Mouse (Mus musculus) cerebellum, adult 11-12 months (tissue): ENCODE results near the gene Fbxo28.
"Not testable (repeated sequence)": the region's sequence is repeated elsewhere in the genome, so short reads cannot be mapped to it uniquely, and the experiment has no call there.

ENCODE experiments used
- DNase-seq: peaks from one replicate; pipeline ENCODE4 v3.0.0; 2022

Gene Fbxo28

GRCm38 (mm10) chr1:182340281-182340680 is 1.1 kb downstream of the Fbxo28 start:
- no peak for DNase-seq

DNA sequence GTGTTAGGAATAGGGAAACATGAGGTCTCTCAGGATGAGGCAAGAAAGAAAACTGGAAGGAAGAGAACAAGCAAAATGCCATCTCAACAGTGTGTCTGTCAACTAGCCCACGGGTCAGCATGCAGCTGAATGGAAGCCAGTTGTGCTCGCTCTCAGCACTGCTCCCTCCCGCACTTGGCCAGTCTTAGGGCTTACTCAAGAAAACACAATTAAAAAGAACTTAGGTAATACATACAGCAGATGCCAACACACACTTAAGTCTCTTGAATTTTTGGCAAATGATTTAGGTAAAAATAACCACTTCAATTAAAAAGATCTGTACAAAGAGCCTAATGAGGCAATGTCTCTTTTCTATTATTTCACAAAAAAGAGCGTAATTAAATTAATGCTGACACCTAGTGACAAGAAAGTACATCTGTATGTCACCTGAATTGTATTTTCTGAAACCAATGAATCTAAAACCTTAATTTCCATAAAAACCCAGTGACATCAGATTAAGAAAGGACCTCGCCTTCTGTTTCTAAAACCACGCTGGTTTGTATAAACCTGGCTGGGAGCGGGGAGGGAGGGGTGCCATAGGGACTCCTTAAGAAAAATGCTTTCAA is 2.4 kb downstream of the Fbxo28 start:
- peak; percentile 36 for DNase-seq

DNA sequence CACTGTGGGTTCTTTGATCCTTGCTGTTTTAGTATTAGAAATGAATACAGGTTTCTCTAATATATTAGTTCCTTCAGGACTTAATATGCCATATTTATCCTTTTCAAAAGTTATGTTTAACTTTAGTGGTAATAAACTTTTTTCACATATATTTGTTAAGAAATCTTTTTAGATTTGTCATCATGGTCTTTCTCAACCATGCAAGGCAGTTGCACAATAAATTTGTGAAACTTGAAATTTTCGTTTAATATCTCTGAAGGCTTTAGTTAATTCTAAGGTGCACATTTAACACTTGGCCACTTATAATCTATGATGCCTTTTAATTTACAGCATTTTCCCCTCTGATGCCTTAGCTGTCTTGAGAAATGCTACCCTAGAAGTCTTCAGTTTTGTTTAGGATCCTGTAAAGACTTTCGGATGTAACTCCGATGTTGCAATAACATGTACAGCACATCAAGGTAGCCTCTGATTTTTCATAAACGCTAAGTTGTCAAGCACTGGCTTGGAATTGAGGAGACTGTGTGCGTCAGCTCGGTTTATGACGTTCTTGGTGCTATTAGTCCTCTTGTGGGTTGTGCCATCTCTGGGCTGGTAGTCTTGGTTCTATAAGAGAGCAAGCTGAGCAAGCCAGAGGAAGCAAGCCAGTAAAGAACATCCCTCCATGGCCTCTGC is 7.5 kb downstream of the Fbxo28 start:
- no peak for DNase-seq

GRCm38 (mm10) chr1:182332090-182333034 is 9.1 kb downstream of the Fbxo28 start:
- DNase-seq: no peak

DNA sequence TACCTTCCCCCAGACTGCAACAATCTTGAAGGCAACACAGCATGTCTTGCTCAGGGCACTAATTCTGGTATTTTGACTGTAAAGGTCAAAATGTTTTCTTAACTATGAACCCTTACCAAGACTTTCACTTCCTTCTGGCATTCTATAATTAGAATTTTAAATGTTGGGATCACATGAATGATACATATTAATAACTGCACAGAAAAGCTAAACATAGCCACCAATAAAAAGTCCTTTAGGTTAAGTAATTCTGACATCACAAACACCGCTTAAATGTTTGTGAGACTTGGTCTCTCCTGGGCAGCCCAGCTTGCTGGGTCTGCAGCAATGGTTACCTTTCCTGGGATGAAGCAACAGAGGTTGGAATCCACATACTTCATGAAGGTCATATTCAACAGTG is 15.5 kb downstream of the Fbxo28 start:
- no peak for DNase-seq

- DNase-seq: no peak
These were observed 16.9 kb downstream of the Fbxo28 start for GRCm38 (mm10) chr1:182324552-182324951.

- DNase-seq: no peak
These were observed 18.3 kb downstream of the Fbxo28 start for GRCm38 (mm10) chr1:182323139-182323538.

GRCm38 (mm10) chr1:182314201-182314600 is 27.2 kb downstream of the Fbxo28 start:
- no peak for DNase-seq

- no peak for DNase-seq
These were observed 28.2 kb downstream of the Fbxo28 start for GRCm38 (mm10) chr1:182313181-182313580.

GRCm38 (mm10) chr1:182311376-182311775 is 30.1 kb downstream of the Fbxo28 start:
- no peak for DNase-seq

GRCm38 (mm10) chr1:182310316-182310715 is 31.1 kb downstream of the Fbxo28 start:
- no peak for DNase-seq

DNA sequence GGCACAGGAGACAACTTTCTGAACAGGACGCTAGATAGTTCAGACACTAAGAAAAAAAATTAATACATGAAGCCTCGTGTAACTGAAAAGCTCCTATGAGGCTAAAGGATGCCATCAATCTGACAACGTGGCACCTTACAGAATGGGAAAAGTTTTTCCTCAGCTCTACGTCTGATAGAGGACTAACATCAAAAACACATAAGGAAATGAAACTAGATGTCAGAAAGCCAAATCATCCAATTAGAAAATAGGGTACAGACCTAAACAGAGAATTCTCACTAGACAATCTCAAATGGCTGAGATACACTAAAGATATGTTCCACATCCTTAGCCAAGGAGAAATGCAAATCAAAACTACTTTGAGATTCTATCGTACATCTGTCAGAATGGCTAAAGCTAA is 32.0 kb downstream of the Fbxo28 start:
- no peak for DNase-seq

- no peak for DNase-seq
These were observed 38.5 kb downstream of the Fbxo28 start for GRCm38 (mm10) chr1:182302916-182303315.

DNA sequence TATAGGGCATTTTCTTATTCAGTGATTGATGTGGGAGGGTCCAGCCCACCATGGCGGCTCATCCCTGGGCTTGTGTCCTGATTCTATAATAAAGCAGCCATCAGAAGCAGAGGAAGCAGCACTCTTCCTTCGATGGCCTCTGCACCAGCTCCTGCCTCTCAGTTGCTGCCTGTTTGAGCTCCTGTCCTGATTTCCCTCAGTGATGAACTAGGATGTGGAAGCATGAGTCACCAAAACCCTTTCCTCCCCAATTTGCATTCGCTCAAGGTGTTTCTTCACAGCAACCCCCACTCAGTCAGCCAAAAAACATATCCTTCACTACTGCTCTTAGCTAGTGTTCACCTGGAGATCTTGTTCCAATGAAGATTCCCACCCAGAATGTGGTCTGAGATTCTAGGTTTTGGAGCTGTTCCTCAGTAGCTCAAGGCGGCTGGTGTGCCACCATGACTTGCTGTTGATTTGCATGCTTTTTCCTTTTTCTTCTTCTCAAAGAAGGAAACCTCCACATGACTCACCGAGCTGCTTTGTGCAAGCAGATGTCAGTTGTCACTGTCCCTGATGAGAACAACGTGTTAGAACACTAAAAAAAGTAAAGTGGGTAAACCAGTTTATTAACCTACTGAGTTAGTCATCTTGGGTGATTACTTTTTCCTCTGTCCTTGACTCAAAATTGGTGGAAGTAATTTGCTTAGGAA is 39.1 kb downstream of the Fbxo28 start:
- DNase-seq: no peak

DNA sequence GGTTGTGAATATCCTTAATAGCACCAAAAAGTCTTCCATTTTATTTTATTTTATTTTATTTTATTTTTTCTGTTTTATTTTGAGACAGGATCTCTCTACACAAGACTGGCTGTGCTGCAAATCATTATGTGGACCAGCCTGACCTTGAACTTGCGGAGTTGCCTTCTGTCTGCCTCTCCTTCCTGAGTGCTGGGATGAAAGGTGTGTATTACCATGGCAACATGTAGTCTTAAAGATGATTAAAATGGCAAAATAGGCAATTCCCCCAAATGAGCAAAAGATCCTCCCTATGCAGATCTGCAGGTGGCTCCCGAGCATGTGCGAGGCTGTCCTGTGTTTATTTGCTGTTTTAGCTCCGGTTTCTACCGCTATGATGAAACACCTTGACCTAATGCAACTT is 43.6 kb downstream of the Fbxo28 start:
- DNase-seq: no peak

DNA sequence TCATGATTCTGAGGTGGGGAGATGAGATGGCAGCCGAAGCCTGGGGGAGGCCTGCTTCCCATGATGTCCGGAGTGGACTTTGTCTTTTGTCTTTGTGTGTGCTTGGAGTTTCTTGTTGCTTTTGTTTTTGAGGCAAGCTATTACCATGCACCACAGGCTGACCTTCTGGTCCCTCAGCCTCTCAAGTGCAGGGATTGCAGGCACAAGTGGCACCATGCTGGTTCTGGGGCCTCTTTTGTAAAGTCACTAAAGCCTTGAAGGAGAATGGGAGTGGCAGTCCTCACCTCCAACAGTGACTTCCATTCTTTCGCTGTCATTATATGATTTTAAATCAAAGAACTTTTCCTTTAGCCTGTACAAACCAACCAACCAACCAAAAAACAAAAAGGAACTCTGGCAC is 44.2 kb downstream of the Fbxo28 start:
- DNase-seq: no peak

GRCm38 (mm10) chr1:182296816-182297215 is 44.6 kb downstream of the Fbxo28 start:
- DNase-seq: no peak

- DNase-seq: no peak
These were observed 45.3 kb downstream of the Fbxo28 start for GRCm38 (mm10) chr1:182296141-182296540.

DNA sequence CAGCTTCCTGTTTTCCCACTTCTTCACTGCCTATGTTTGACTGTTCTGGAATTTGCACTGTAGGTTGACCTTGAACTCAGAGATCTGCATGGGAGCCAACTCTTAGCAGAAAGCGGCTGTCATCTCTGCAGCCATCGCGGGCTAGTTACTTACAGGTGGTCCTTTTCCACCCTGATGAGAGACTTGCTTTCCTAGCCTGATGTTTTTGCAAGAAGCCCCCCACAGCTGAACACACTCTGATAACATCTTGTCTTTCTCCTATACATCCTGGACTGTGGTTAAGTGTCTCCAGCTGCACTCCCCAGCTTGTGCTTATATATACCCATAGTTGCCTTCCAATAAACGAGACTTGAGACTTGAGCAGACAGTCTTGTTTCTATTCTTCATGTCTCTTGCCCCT is 49.1 kb downstream of the Fbxo28 start:
- DNase-seq: no peak

- not testable (repeated sequence) for DNase-seq
These were observed 50.7 kb downstream of the Fbxo28 start for GRCm38 (mm10) chr1:182290741-182291140.

GRCm38 (mm10) chr1:182289781-182290180 is 51.6 kb downstream of the Fbxo28 start:
- DNase-seq: no peak

GRCm38 (mm10) chr1:182288601-182289000 is 52.8 kb downstream of the Fbxo28 start:
- DNase-seq: no peak

GRCm38 (mm10) chr1:182287781-182288180 is 53.6 kb downstream of the Fbxo28 start:
- peak; percentile 14 for DNase-seq
